ENCODE assay signal across 30 mouse cellular contexts in the genomic region with DNA sequence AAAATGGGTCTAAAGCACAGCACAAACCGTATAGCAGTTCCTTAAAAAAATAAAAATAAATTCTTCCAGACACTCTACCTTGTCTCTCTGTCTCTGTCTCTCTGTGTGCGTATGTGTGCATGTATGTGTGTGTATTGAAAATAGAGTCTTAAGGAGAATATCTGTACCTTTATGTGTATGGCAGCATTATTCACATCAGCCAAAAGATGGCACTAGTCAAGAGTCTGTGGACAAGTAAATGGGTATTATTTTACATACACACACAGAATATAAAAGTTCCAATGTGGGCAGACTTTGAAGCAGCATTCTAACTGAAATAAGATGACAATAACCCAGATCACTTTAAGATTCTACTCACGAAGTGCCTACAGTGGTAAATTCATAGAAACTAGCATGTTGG.
A peak's percentile ranks its signal among the peaks of the same experiment; 100 is the strongest.
DNase-seq lines count a peak whose midpoint lies in the region; ATAC-seq and TF ChIP-seq lines count a peak whose summit lies in the region.
"Had no signal": no experiment of that assay in that cellular context is flagged by ENCODE, and none has a peak within 500 bp of the region (broad histone marks: within the 10 kb centered on the region; RNA-seq: fewer than 3 reads in every experiment).

No protein-coding gene starts in this region.

- H3K27ac ChIP-seq in intestine, postnatal 0 days (ENCODE audit: low read depth, low read length), result no peak overlapping the region
- H3K27ac ChIP-seq in intestine, embryonic 15.5 days, result no peak overlapping the region
- H3K27ac ChIP-seq in liver, adult 2 months (replicated peaks; ENCODE audit: insufficient read depth, low read depth, low read length), result no peak overlapping the region
- no peak overlapping the region for H3K27ac ChIP-seq in liver, embryonic 11.5 days (ENCODE audit: low read depth, low read length)
- H3K27ac ChIP-seq in CH12.LX (ENCODE audit: insufficient read depth, low read depth), result no peak overlapping the region
- H3K27ac ChIP-seq: hindbrain, embryonic 12.5 days; hindbrain, postnatal 0 days; liver, embryonic 15.5 days; midbrain, embryonic 13.5 days; stomach, embryonic 15.5 days had no signal

- no peak for TF ChIP-seq POLR2A in liver, adult 2 months (IDR thresholded peaks at IDR 0.05; ENCODE audit: extremely low read depth, insufficient read depth, low read length)
- TF ChIP-seq POLR2A in CH12.LX (IDR thresholded peaks at IDR 0.05; ENCODE audit: low read depth, low read length), result no peak

- no peaks in the 10 kb centered on the region for H3K36me3 ChIP-seq in intestine, postnatal 0 days (ENCODE audit: control insufficient read depth, insufficient read depth)
- H3K36me3 ChIP-seq in intestine, embryonic 15.5 days, result no peaks in the 10 kb centered on the region
- H3K36me3 ChIP-seq in liver, adult 2 months (ENCODE audit: control insufficient read depth, insufficient read depth, low read length), result no peaks in the 10 kb centered on the region; the same call in 1 of the 2 replicates
- no peaks in the 10 kb centered on the region for H3K36me3 ChIP-seq in liver, embryonic 11.5 days (ENCODE audit: control insufficient read depth, insufficient read depth, low read length)
- no peaks in the 10 kb centered on the region for H3K36me3 ChIP-seq in CH12.LX (replicated peaks in 1 of 2; ENCODE audit: control insufficient read depth in 1 of 2, insufficient read depth in 1 of 2, low read length in 1 of 2)
- H3K36me3 ChIP-seq: G1E; hindbrain, embryonic 12.5 days; liver, embryonic 15.5 days; midbrain, embryonic 13.5 days; stomach, embryonic 15.5 days had no signal

- in situ Hi-C loops in CH12.LX (cut with MboI; ENCODE audit: low pct_ligation_motif_present, low pct_unique_long_range_greater_than_20kb, low sequenced_read_pairs), result loop anchor here (25.0 kb wide), 1 partner anchor 730 kb away; no protein-coding TSS in a partner anchor

- peak; percentile 18 for TF ChIP-seq RAD21 in CH12.LX (IDR thresholded peaks at IDR 0.05; ENCODE audit: low read depth, low read length)

- no peaks in the 10 kb centered on the region for H3K79me2 ChIP-seq in liver, adult 2 months (ENCODE audit: control insufficient read depth, insufficient read depth, low read length)
- H3K79me2 ChIP-seq in CH12.LX (replicated peaks; ENCODE audit: control insufficient read depth, extremely low read depth, insufficient read depth, poor library complexity, severe bottlenecking), result no peaks in the 10 kb centered on the region

- TF ChIP-seq EP300 in CH12.LX (IDR thresholded peaks at IDR 0.05; ENCODE audit: low read length), result no peak

- H3K9ac ChIP-seq in intestine, postnatal 0 days (ENCODE audit: low read depth, low read length), result no peak overlapping the region
- no peak overlapping the region for H3K9ac ChIP-seq in intestine, embryonic 15.5 days
- no peak overlapping the region for H3K9ac ChIP-seq in liver, adult 2 months (ENCODE audit: low read depth, low read length)
- no peak overlapping the region for H3K9ac ChIP-seq in liver, embryonic 11.5 days (ENCODE audit: low read depth, low read length)
- H3K9ac ChIP-seq in CH12.LX (ENCODE audit: insufficient read depth, low read depth), result no peak overlapping the region
- H3K9ac ChIP-seq: hindbrain, embryonic 12.5 days; liver, embryonic 15.5 days; midbrain, embryonic 13.5 days; stomach, embryonic 15.5 days had no signal

- peak; percentile 15 for DNase-seq in liver, adult 2 months (ENCODE audit: extremely low read depth, low read depth, low spot score)
- no peak for DNase-seq in liver, embryonic 11.5 days (ENCODE audit: low spot score)
- DNase-seq in 3T3-L1 (ENCODE audit: low read depth, low spot score) (peak; percentile 42), CH12.LX (ENCODE audit: extremely low read depth) (no peak)
- no peak for DNase-seq in left cerebral cortex, postnatal 4 days
- DNase-seq: adrenal gland, postnatal 10 days; cerebellum, adult 11 months; cerebellum, adult 9-10 months; cerebellum, postnatal 36 days; gastrocnemius, postnatal 10 days; heart, adult 11 months; heart, postnatal 36 days; kidney, adult 9 months; kidney, postnatal 36 days; layer of hippocampus, adult 9-11 months; lung, postnatal 4 days; right cerebral cortex, postnatal 25 days had no signal

- intact Hi-C loops in left cerebral cortex, postnatal 4 days (cut with DNase I), result no loop called here

- H3K4me3 ChIP-seq in intestine, postnatal 0 days (ENCODE audit: low read depth, low read length), result no peak overlapping the region
- no peak overlapping the region for H3K4me3 ChIP-seq in intestine, embryonic 15.5 days (replicated peaks)
- H3K4me3 ChIP-seq in liver, adult 2 months (ENCODE audit: insufficient read depth, low read depth, low read length), result no peak overlapping the region
- no peak overlapping the region for H3K4me3 ChIP-seq in liver, embryonic 11.5 days (ENCODE audit: low read depth, low read length)
- no peak overlapping the region for H3K4me3 ChIP-seq in CH12.LX (replicated peaks in 1 of 3; ENCODE audit: low read depth in 2 of 3, low read length in 2 of 3, poor library complexity in 1 of 3)
- H3K4me3 ChIP-seq: hindbrain, embryonic 12.5 days; liver, embryonic 15.5 days; megakaryocyte, embryonic 14.5 days; midbrain, embryonic 13.5 days; stomach, embryonic 15.5 days had no signal

- H3K9me3 ChIP-seq in intestine, postnatal 0 days (ENCODE audit: control insufficient read depth), result no peaks in the 10 kb centered on the region
- no peaks in the 10 kb centered on the region for H3K9me3 ChIP-seq in intestine, embryonic 15.5 days
- H3K9me3 ChIP-seq in liver, embryonic 11.5 days (ENCODE audit: control insufficient read depth, low read length), result no peaks in the 10 kb centered on the region
- no peaks in the 10 kb centered on the region for H3K9me3 ChIP-seq in CH12.LX (replicated peaks; ENCODE audit: low read length)
- H3K9me3 ChIP-seq: G1E; hindbrain, embryonic 12.5 days; liver, embryonic 15.5 days; megakaryocyte, embryonic 14.5 days; midbrain, embryonic 13.5 days; stomach, embryonic 15.5 days had no signal

- 83% methylated on average over 3 of the region's 3 CpGs for WGBS in intestine, postnatal 0 days
- WGBS in intestine, embryonic 15.5 days, result 79% methylated on average over 3 of the region's 3 CpGs
- 89% methylated on average over 3 of the region's 3 CpGs for WGBS in liver, adult 2 months
- 81% methylated on average over 3 of the region's 3 CpGs for whole genome bisulfite sequencing in liver, embryonic 11.5 days

- dilution Hi-C loops in CH12.LX (cut with MboI; ENCODE audit: extremely low pct_ligation_motif_present, extremely low pct_unique_long_range_greater_than_20kb, low sequenced_read_pairs), result no loop called here

- H3K4me1 ChIP-seq in intestine, postnatal 0 days (replicated peaks; ENCODE audit: control insufficient read depth, insufficient read depth, low read length), result no peaks in the 10 kb centered on the region
- H3K4me1 ChIP-seq in intestine, embryonic 15.5 days (replicated peaks), result no peaks in the 10 kb centered on the region
- H3K4me1 ChIP-seq in liver, adult 2 months (ENCODE audit: control insufficient read depth, insufficient read depth, low read length), result 0 out of 2 replicates have a peak, but pooled peaks cover 1% of the 10 kb centered on the region
- H3K4me1 ChIP-seq in liver, embryonic 11.5 days (replicated peaks; ENCODE audit: control insufficient read depth, insufficient read depth, low read length), result no peaks in the 10 kb centered on the region
- H3K4me1 ChIP-seq in CH12.LX (ENCODE audit: control insufficient read depth in 1 of 2, insufficient read depth in 2 of 2), result no peaks in the 10 kb centered on the region
- H3K4me1 ChIP-seq: hindbrain, embryonic 12.5 days; liver, embryonic 15.5 days; megakaryocyte, embryonic 14.5 days; midbrain, embryonic 13.5 days; stomach, embryonic 15.5 days had no signal

- H3K4me2 ChIP-seq in intestine, postnatal 0 days (replicated peaks; ENCODE audit: low read depth), result no peak overlapping the region
- H3K4me2 ChIP-seq in intestine, embryonic 15.5 days (replicated peaks), result no peak overlapping the region
- H3K4me2 ChIP-seq in liver, embryonic 11.5 days, result no peak overlapping the region
- H3K4me2 ChIP-seq in CH12.LX (ENCODE audit: insufficient read depth, low read depth, poor library complexity, severe bottlenecking), result no peak overlapping the region
- H3K4me2 ChIP-seq: heart, embryonic 11.5 days; hindbrain, embryonic 12.5 days; liver, embryonic 15.5 days; midbrain, embryonic 13.5 days; stomach, embryonic 15.5 days had no signal

- no peaks in the 10 kb centered on the region for H3K27me3 ChIP-seq in intestine, postnatal 0 days (replicated peaks; ENCODE audit: control insufficient read depth, insufficient read depth, low read length)
- no peaks in the 10 kb centered on the region for H3K27me3 ChIP-seq in intestine, embryonic 15.5 days (replicated peaks)
- H3K27me3 ChIP-seq in liver, adult 2 months (ENCODE audit: control insufficient read depth, insufficient read depth, low read length), result no peaks in the 10 kb centered on the region
- no peaks in the 10 kb centered on the region for H3K27me3 ChIP-seq in liver, embryonic 11.5 days (replicated peaks; ENCODE audit: control insufficient read depth, insufficient read depth, low read length)
- no peaks in the 10 kb centered on the region for H3K27me3 ChIP-seq in CH12.LX (replicated peaks)
- H3K27me3 ChIP-seq: hindbrain, embryonic 12.5 days; liver, embryonic 15.5 days; megakaryocyte, embryonic 14.5 days; midbrain, embryonic 13.5 days; stomach, embryonic 15.5 days had no signal

- ATAC-seq in intestine, postnatal 0 days, result no peak
- no peak for ATAC-seq in intestine, embryonic 15.5 days
- ATAC-seq in liver, embryonic 11.5 days (replicated peaks; ENCODE audit: low FRiP score), result no peak
- ATAC-seq: forebrain, embryonic 14.5 days; hindbrain, postnatal 0 days; intestine, embryonic 16.5 days; midbrain, embryonic 13.5 days; Patski had no signal

- peak; percentile 16; the same call in 1 of the 2 replicates for TF ChIP-seq CTCF in intestine, postnatal 0 days (IDR thresholded peaks at IDR 0.05; ENCODE audit: low read depth)
- 0 out of 2 replicates have a peak, but pooled peaks have one; percentile 5 for TF ChIP-seq CTCF in liver, adult 2 months (IDR thresholded peaks at IDR 0.05; ENCODE audit: low read depth, low read length)
- peak in 1 of 2 experiments; percentile 31; a peak in 2 of 4 replicates for TF ChIP-seq CTCF in CH12.LX (conservative IDR thresholded peaks at IDR 0.05 in 1 of 2, IDR thresholded peaks at IDR 0.05 in 1 of 2; ENCODE audit: low read depth in 2 of 2, low read length in 2 of 2)

TF ChIP-seq in CH12.LX, 34 proteins besides CTCF, POLR2A, EP300 and RAD21:
- TF ChIP-seq JUN (IDR thresholded peaks at IDR 0.05; ENCODE audit: insufficient read depth, low read depth, low read length), result no peak
- TF ChIP-seq JUND (conservative IDR thresholded peaks at IDR 0.05; ENCODE audit: low read depth, low read length), result no peak

Comparison
In these comparisons a context has a peak if more than half of its experiments do, and no peak if none do; other contexts are left out.
1. DNase-seq: peak in liver, adult 2 months (single experiment) and 3T3-L1 (single experiment); none in liver, embryonic 11.5 days (single experiment), CH12.LX (single experiment) and left cerebral cortex, postnatal 4 days (single experiment).